Mouse (Mus musculus) cerebellum, adult 11 months (tissue): ENCODE data around the gene Pfkfb3.
"Not testable (repeated sequence)": the region's sequence is repeated elsewhere in the genome, so short reads cannot be mapped to it uniquely, and the experiment has no call there.

ENCODE experiments used
- DNase-seq: peaks from one replicate; pipeline ENCODE4 v3.0.0; 2022

Pfkfb3 gene

GRCm38 (mm10) chr2:11547609-11548008, 6.3 kb downstream of the Pfkfb3 start:
- DNase-seq = no peak

DNA sequence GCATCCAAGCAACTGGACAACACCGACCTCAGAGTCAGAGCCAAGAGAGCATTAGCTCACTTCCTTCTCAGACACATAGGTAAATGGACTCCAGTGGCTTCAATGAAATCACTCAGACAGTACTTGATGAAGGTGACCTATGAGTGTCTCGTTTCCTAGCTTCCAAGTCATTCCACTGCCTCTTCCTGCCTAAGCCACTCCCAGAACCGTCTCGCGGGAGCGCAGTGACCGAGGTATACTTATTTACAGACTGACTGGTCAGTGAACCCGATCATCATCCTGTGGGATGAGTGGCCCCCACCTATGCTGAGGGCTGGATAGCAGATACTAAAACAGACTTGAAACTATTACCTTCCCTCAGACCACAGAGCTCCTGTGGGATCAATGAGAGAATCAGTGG, 7.8 kb downstream of the Pfkfb3 start:
- no peak for DNase-seq

DNA sequence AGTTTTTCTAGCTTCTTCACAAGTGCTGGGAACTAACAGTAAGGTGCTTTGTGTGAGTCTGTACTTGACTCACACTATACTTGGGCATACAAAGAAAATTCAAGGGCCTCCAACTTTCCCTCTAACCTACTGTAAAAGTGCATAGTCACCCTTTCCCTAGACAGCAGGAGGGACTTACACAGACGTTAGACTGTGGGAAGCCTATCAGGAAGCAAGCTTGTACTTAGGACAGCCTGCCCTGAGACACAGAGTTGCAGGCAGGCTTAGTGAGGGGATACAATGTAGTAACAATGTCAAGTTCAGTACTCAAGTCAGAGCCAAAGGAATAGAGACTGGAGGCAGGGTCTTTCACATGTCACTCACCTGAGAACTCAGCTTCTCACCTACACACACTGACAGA, 8.5 kb downstream of the Pfkfb3 start:
- DNase-seq = no peak

DNA sequence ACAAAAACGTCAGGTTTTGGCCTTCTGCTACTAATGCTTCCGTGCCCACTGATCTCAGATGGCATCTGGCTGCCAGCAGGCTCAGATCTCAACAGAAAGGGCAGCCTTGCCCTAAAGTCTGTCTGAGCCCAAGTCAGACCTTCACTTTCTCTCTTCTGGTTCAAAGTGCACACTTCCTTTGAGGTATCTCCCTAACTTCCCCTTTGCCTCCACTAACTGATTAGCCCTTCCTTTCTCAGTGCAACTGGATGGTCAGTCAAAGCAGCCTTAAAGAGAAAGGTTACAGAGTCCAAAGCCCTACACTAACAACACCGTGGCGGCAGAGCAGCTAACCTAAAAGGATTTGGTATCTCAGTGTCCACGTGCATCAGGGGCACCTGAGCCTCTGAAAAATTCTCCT, 9.5 kb downstream of the Pfkfb3 start:
- DNase-seq = no peak

DNA sequence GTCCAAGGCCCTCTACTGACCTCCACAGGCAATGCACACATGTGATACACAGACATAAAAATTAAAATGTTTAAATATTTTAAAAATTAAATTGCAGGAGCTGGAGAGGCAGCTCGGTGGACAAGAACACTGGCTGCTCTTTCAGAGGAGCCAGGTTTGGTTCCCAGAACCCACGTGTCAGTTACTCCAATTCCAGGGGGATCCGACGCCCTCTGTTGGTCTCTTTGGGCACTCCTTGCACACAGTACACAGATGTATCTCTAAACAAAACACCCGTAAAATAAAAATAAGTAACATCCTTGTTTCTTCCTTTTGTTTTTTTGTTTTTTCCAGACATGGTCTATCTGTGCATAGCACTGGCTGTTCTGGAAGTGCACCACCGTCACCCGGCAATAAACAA, 10.7 kb downstream of the Pfkfb3 start:
- no peak for DNase-seq

- peak; percentile 46 for DNase-seq
These were observed 11.2 kb downstream of the Pfkfb3 start for GRCm38 (mm10) chr2:11542640-11543039.

DNA sequence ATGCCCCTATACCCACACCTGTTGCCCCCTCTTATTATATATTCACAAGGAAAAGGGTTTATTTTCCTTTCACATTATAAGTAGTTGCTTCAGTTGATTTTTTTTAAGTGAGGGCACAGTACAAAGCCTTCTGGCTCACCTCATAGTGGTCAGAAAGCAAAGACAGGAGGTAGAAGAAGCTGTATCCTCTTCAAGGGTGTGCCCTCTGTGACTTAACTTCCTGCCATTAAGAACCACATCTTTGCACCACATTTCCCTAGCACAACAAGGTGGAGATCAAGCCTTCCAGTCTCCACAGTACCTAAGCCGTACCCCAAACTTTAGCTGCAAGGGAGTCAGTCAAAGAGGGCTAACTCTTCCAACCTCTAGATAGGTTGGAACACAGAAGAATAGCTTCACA, 11.8 kb downstream of the Pfkfb3 start:
- no peak for DNase-seq

DNA sequence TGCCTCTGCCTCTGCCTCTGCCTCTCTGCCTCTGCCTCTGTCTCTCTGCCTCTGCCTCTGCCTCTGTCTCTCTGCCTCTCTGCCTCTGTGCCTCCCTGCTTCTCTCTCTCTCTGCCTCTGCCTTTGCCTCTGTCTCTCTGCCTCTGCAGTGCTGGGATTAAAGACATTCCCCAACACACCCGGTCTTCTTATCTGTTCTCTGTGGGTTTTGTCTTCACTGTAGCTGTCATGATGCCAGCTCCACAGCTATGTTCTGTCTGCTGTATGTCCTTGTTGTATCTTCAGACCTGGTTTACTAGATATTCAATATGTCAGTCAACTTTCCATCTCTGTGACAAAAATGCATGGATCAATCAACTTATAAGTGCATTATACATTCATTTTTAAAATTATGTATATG, 12.3 kb downstream of the Pfkfb3 start:
- DNase-seq = not testable (repeated sequence)

GRCm38 (mm10) chr2:11535966-11536365, 17.9 kb downstream of the Pfkfb3 start:
- no peak for DNase-seq

DNA sequence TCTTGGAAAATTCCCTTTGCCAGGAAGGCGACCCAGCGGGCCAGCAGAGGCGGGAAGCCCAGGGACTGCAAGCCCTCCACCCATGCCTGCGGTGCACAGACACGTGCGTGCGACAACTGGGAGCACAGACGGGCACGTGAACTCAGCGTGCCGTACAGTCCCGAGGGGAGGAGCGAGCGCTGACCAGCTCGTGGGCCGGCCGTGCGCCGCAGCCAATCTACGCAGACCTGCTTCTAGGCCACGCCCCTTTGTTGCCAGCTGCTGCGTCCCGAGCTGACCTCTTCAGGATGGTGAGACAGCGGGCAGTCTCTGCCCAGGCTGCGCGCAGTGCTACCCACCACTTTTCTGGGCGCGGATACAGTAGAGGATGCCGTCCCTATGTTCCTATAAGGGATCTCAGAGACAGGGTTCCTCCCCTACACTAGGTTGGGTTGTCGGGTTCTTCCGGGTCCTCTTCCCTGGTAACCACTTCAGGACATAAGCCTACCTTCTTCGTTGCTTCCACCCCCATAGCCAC, 18.4 kb downstream of the Pfkfb3 start:
- peak; percentile 76 for DNase-seq

DNA sequence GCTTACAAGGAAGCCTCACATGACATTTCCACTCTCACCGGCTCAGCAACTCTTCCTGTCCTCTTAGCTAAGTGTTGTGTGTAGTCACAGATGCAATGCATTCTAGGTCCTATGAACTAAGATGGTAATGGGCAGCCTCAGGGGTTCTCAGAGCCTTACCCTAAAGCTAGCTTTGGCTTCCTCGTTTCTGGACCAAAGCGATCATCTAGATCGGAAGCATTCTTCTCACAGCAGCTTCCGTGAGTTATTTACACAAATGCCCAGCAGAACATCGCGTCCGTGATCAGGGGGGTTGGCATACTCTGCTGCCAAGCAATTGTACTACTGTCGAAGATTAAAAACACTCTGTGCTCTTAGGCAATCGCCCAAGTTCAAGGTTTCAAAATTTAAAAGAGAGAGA, 19.1 kb downstream of the Pfkfb3 start:
- no peak for DNase-seq

- DNase-seq = no peak
These were observed 23.8 kb downstream of the Pfkfb3 start for GRCm38 (mm10) chr2:11530101-11530500.

DNA sequence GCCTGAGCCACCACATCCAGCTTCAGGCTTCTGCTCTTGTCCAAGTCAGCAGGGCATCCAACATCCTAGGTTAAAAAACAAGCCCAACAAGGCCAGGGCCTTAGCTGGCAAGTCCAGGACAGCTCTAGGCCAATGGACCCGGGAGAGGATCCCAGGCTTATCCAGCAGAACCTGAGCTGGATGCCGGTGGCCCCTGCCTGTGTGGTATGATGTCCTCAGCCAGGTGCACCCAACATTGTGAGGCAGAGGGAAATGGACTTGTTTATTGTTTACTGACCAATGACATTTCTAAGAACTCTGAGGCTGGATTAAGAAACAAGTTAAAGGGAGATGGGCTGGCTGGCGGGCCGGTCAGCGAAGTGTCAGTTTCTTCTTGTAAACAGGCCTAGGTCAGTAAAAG, 27.8 kb downstream of the Pfkfb3 start:
- no peak for DNase-seq

DNA sequence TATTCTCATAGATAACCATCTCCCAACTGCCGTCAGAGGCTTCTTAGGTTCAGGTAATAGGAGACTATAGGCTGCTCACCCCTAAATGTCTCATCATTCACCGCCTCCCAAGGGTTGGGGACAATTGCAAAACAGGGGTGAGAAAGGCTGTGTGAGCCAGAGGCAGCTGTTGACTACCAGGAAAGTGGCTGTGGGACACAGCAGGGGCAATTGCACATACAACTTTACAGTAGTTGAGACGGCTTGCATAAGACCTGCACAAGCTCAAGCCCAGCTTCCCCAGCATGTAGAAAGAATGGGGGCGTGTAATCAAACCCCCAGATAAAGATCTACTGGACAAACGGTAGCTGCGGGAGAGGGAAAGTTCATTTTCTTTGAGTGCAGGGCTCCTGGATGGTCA, 29.1 kb downstream of the Pfkfb3 start:
- DNase-seq = no peak

- no peak for DNase-seq
These were observed 32.1 kb downstream of the Pfkfb3 start for GRCm38 (mm10) chr2:11521758-11522157.

DNA sequence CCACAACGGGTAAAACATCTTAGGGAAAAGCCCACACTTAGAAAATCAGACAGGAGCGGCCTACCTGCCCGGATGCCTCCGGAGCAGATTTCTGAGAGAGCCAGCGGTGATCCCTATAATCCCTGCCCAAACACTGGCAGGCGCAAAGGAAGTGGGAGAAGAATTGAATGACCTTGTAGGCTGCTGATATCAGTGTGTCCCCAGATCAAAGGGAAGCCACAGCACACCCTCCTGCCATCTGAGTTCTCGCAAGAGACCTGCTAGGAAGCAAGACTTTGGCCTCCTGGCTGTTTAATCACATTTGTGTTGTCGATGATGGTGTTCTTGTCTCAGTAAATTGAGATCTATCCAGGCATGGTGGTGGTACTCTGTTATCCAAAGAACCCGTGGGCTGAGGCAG, 33.1 kb downstream of the Pfkfb3 start:
- no peak for DNase-seq

GRCm38 (mm10) chr2:11515828-11516227, 38.0 kb downstream of the Pfkfb3 start:
- DNase-seq = no peak

- DNase-seq = no peak
These were observed 40.6 kb downstream of the Pfkfb3 start for GRCm38 (mm10) chr2:11513057-11513967.

DNA sequence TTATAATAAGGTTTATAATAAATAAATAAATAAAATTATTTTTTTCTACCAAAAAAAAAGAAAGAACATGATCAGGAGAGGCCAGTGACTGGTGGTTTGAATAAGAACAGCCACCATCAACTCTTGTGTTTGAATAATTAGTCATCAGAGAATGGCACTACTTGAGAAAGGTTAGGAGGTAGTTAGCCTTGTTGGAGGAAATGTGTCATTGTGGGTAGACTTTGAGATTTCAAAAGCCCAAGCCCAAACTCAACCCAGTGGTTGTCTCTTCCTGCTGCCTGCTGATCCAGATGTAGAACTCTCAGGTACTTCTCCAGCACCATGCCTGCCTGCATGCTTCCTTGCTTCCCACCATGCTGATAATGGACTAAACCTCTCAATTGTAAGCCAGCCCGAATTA, 41.8 kb downstream of the Pfkfb3 start:
- no peak for DNase-seq

DNA sequence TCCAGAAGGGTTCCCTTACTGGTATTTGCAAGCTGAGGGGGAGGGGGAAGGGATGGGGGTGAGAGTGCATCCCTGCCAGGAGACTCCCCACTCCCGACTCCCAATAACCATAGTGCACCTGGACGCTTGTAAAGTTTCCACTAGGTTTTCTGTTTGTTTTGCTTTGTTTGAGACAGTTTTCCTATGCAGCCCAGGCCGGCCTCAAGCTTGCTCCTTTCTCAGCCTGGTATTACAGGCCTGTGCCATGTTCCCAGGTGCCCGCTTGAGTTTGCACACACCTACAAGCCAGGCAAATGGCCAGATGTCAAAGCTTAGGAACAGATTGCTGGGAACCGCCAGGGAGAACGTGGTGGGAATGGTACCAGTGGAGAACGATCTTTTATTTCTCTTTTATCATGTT, 50.1 kb downstream of the Pfkfb3 start:
- no peak for DNase-seq

- DNase-seq = peak; percentile 60
These were observed 50.9 kb downstream of the Pfkfb3 start for GRCm38 (mm10) chr2:11502901-11503431.

- DNase-seq = no peak
These were observed 51.6 kb downstream of the Pfkfb3 start for GRCm38 (mm10) chr2:11502255-11502765.

- DNase-seq = peak; percentile 82
These were observed 52.3 kb downstream of the Pfkfb3 start for GRCm38 (mm10) chr2:11501301-11502254.
